Mouse (Mus musculus): ENCODE data around the gene Nthl1. TPM values are rescaled to one million over a fixed set of nuclear protein-coding genes. Genes with fewer than 3 reads are reported as not detected.

Nthl1 gene
- polyA plus RNA-seq (2011; ENCODE audit: insufficient read depth, insufficient read length, low replicate concordance, missing spikeins), result 4.6 and 6.5 TPM in 2 replicates

- Histone ChIP-seq H3K4me1 (ENCODE audit: control insufficient read depth, insufficient read depth, low read length) (peaks cover 7% of the 10 kb centered on the region), H3K4me3 (replicated peaks; ENCODE audit: control insufficient read depth, low read depth, low read length) (peak within 1 kb of the TSS; percentile 96), H3K27ac (ENCODE audit: control insufficient read depth, insufficient read depth, low read depth, low read length, poor library complexity) (peak within 1 kb of the TSS; percentile 53)
- peak; percentile 73; the same call in 1 of the 2 replicates for TF ChIP-seq POLR2A (IDR thresholded peaks at IDR 0.05; ENCODE audit: borderline replicate concordance, control insufficient read depth, low read depth, low read length)
- no peak for TF ChIP-seq CTCF (IDR thresholded peaks at IDR 0.05; ENCODE audit: control insufficient read depth, insufficient read depth, low read length)
- under 1% methylated on average over 51 of the region's 51 CpGs for WGBS
Observed at GRCm38 (mm10) chr17:24632167-24632812, at the start of gene Nthl1, which contains the start of gene Tsc2. Nthl1 (plus strand) TSS chr17:24632680. Tsc2 (minus strand) TSS chr17:24632630.

GRCm38 (mm10) chr17:24583599-24584460, 48.6 kb upstream of the Nthl1 start:
- 0 out of 2 replicates have a peak overlapping the region, but pooled peaks have one; percentile 12 for H3K27ac ChIP-seq (ENCODE audit: control insufficient read depth, insufficient read depth, low read depth, low read length, poor library complexity)
- H3K4me1 ChIP-seq (ENCODE audit: control insufficient read depth, insufficient read depth, low read length), result no peaks in the 10 kb centered on the region

GRCm38 (mm10) chr17:24584520-24584919, 48.0 kb upstream of the Nthl1 start:
- no peak overlapping the region for H3K4me3 ChIP-seq (replicated peaks; ENCODE audit: control insufficient read depth, low read depth, low read length)
- WGBS, result 55% methylated on average over 3 of the region's 3 CpGs
- TF ChIP-seq CTCF (IDR thresholded peaks at IDR 0.05; ENCODE audit: control insufficient read depth, insufficient read depth, low read length) (no peak), POLR2A (IDR thresholded peaks at IDR 0.05; ENCODE audit: borderline replicate concordance, control insufficient read depth, low read depth, low read length) (no peak)
- H3K27ac ChIP-seq (ENCODE audit: control insufficient read depth, insufficient read depth, low read depth, low read length, poor library complexity), result no peak overlapping the region
- no peaks in the 10 kb centered on the region for H3K4me1 ChIP-seq (ENCODE audit: control insufficient read depth, insufficient read depth, low read length)

More at GRCm38 (mm10) chr17:24583599-24584460, 48.6 kb upstream of the Nthl1 start:
- H3K4me3 ChIP-seq (replicated peaks; ENCODE audit: control insufficient read depth, low read depth, low read length), result no peak overlapping the region
- TF ChIP-seq POLR2A (IDR thresholded peaks at IDR 0.05; ENCODE audit: borderline replicate concordance, control insufficient read depth, low read depth, low read length), result no peak
- TF ChIP-seq CTCF (IDR thresholded peaks at IDR 0.05; ENCODE audit: control insufficient read depth, insufficient read depth, low read length), result no peak
- WGBS, result 39% methylated on average over 5 of the region's 5 CpGs

GRCm38 (mm10) chr17:24586532-24586931, 45.9 kb upstream of the Nthl1 start:
- Histone ChIP-seq H3K27ac (ENCODE audit: control insufficient read depth, insufficient read depth, low read depth, low read length, poor library complexity) (no peak overlapping the region), H3K4me1 (ENCODE audit: control insufficient read depth, insufficient read depth, low read length) (no peaks in the 10 kb centered on the region), H3K4me3 (replicated peaks; ENCODE audit: control insufficient read depth, low read depth, low read length) (no peak overlapping the region)
- no peak for TF ChIP-seq POLR2A (IDR thresholded peaks at IDR 0.05; ENCODE audit: borderline replicate concordance, control insufficient read depth, low read depth, low read length)
- TF ChIP-seq CTCF (IDR thresholded peaks at IDR 0.05; ENCODE audit: control insufficient read depth, insufficient read depth, low read length), result no peak
- 80% methylated on average over 4 of the region's 4 CpGs for WGBS

GRCm38 (mm10) chr17:24590943-24591342, 41.5 kb upstream of the Nthl1 start:
- WGBS, result 76% methylated on average over 3 of the region's 3 CpGs
- H3K27ac ChIP-seq (ENCODE audit: control insufficient read depth, insufficient read depth, low read depth, low read length, poor library complexity), result no peak overlapping the region
- no peak overlapping the region for H3K4me3 ChIP-seq (replicated peaks; ENCODE audit: control insufficient read depth, low read depth, low read length)
- H3K4me1 ChIP-seq (ENCODE audit: control insufficient read depth, insufficient read depth, low read length), result no peaks in the 10 kb centered on the region
- TF ChIP-seq POLR2A (IDR thresholded peaks at IDR 0.05; ENCODE audit: borderline replicate concordance, control insufficient read depth, low read depth, low read length) (no peak), CTCF (IDR thresholded peaks at IDR 0.05; ENCODE audit: control insufficient read depth, insufficient read depth, low read length) (no peak)

GRCm38 (mm10) chr17:24591695-24592094, 40.8 kb upstream of the Nthl1 start:
- TF ChIP-seq CTCF (IDR thresholded peaks at IDR 0.05; ENCODE audit: control insufficient read depth, insufficient read depth, low read length), result no peak
- TF ChIP-seq POLR2A (IDR thresholded peaks at IDR 0.05; ENCODE audit: borderline replicate concordance, control insufficient read depth, low read depth, low read length), result no peak
- Histone ChIP-seq H3K27ac (ENCODE audit: control insufficient read depth, insufficient read depth, low read depth, low read length, poor library complexity) (no peak overlapping the region), H3K4me1 (ENCODE audit: control insufficient read depth, insufficient read depth, low read length) (no peaks in the 10 kb centered on the region), H3K4me3 (replicated peaks; ENCODE audit: control insufficient read depth, low read depth, low read length) (no peak overlapping the region)
- WGBS, result 91% methylated on average over 5 of the region's 5 CpGs

- no peaks in the 10 kb centered on the region for H3K4me1 ChIP-seq (ENCODE audit: control insufficient read depth, insufficient read depth, low read length)
- H3K4me3 ChIP-seq (replicated peaks; ENCODE audit: control insufficient read depth, low read depth, low read length), result no peak overlapping the region
- TF ChIP-seq POLR2A (IDR thresholded peaks at IDR 0.05; ENCODE audit: borderline replicate concordance, control insufficient read depth, low read depth, low read length) (no peak), CTCF (IDR thresholded peaks at IDR 0.05; ENCODE audit: control insufficient read depth, insufficient read depth, low read length) (no peak)
- WGBS, result 84% methylated on average over 5 of the region's 5 CpGs
- no peak overlapping the region for H3K27ac ChIP-seq (ENCODE audit: control insufficient read depth, insufficient read depth, low read depth, low read length, poor library complexity)
Observed at GRCm38 (mm10) chr17:24593248-24593647, 39.2 kb upstream of the Nthl1 start.
